Mouse (Mus musculus): ENCODE results near the gene Mymx. TPM values are rescaled to one million over a fixed set of nuclear protein-coding genes. Genes with fewer than 3 reads are reported as not detected.

Mymx gene
- polyA plus RNA-seq, 1 experiment from 2014 or later = not detected

- ATAC-seq (replicated peaks; ENCODE audit: low FRiP score, low TSS enrichment, low read depth) = no peak
- Histone ChIP-seq H3K9ac (ENCODE audit: low read length) (no peak overlapping the region), H3K9me3 (ENCODE audit: control insufficient read depth, low read length) (no peaks in the 10 kb centered on the region), H3K36me3 (ENCODE audit: control insufficient read depth, insufficient read depth, low read length) (no peaks in the 10 kb centered on the region), H3K4me2 (ENCODE audit: low read length) (no peak overlapping the region), H3K27ac (ENCODE audit: low read depth) (no peak overlapping the region), H3K4me3 (ENCODE audit: low read depth, low read length) (no peak overlapping the region), H3K4me1 (replicated peaks; ENCODE audit: control insufficient read depth, insufficient read depth, low read length) (peaks cover 16% of the 10 kb centered on the region; the same call in 1 of the 2 replicates), H3K27me3 (replicated peaks; ENCODE audit: control insufficient read depth, insufficient read depth, low read length) (no peaks in the 10 kb centered on the region)
- WGBS = 83% methylated on average over 6 of the region's 6 CpGs
- DNase-seq (ENCODE audit: low spot score) = no peak
These were observed 15.8 kb upstream of the Mymx start for GRCm38 (mm10) chr17:45617655-45618054.

DNA sequence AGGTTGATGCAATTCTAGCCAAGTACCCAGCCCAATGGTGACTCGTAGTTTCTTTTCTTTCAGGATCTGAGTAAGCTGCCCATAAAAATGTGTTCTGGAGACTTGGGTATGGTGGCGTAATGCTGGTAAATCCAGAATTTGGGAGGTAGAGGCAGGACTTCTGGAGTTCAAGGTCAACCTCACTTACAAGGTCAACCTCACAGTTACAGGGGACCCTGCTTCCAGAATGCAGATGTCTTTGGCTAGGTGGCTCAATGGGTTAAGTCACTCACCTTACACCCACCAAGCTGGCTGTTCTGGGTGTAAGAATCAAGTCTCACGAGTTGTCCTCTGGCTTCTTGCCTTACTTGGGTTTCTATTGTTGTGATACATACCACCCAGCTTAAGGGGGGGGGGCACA lies 14.8 kb upstream of the Mymx start:
- Histone ChIP-seq H3K9ac (ENCODE audit: low read length) (no peak overlapping the region), H3K4me2 (ENCODE audit: low read length) (no peak overlapping the region), H3K27me3 (replicated peaks; ENCODE audit: control insufficient read depth, insufficient read depth, low read length) (no peaks in the 10 kb centered on the region), H3K4me3 (ENCODE audit: low read depth, low read length) (no peak overlapping the region), H3K4me1 (replicated peaks; ENCODE audit: control insufficient read depth, insufficient read depth, low read length) (peaks cover 16% of the 10 kb centered on the region; the same call in 1 of the 2 replicates), H3K27ac (ENCODE audit: low read depth) (no peak overlapping the region), H3K36me3 (ENCODE audit: control insufficient read depth, insufficient read depth, low read length) (no peaks in the 10 kb centered on the region), H3K9me3 (ENCODE audit: control insufficient read depth, low read length) (no peaks in the 10 kb centered on the region)
- ATAC-seq (replicated peaks; ENCODE audit: low FRiP score, low TSS enrichment, low read depth) (no peak), DNase-seq (ENCODE audit: low spot score) (no peak)
- 76% methylated on average over 3 of the region's 3 CpGs for WGBS

GRCm38 (mm10) chr17:45616046-45616650 lies 14.2 kb upstream of the Mymx start:
- 61% methylated on average over 4 of the region's 4 CpGs for WGBS
- no peak for ATAC-seq (replicated peaks; ENCODE audit: low FRiP score, low TSS enrichment, low read depth)
- no peak overlapping the region for H3K4me2 ChIP-seq (ENCODE audit: low read length)

DNA sequence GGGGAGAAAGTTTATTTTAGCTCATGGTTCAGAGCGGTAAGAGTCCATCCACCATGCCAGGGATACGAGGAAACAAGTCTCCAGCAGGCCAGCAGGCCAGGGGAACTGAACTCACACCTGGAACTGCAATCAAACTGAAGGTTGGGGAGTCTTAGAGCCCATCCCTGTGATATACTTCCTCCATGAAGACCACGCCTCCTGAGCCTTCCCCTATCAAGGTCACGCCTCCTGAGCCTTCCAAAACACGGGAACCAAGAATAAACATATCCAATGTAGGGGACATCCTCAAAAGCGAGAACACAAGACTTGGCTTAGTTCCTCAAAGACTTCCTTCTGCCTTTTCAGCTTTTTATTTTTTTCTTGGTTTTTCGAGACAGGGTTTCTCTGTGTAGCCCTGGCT lies 11.0 kb upstream of the Mymx start:
- Histone ChIP-seq H3K27me3 (replicated peaks; ENCODE audit: control insufficient read depth, insufficient read depth, low read length) (no peaks in the 10 kb centered on the region), H3K9me3 (ENCODE audit: control insufficient read depth, low read length) (no peaks in the 10 kb centered on the region), H3K36me3 (ENCODE audit: control insufficient read depth, insufficient read depth, low read length) (no peaks in the 10 kb centered on the region), H3K27ac (ENCODE audit: low read depth) (no peak overlapping the region), H3K4me3 (ENCODE audit: low read depth, low read length) (no peak overlapping the region), H3K4me2 (ENCODE audit: low read length) (no peak overlapping the region), H3K4me1 (replicated peaks; ENCODE audit: control insufficient read depth, insufficient read depth, low read length) (no peaks in the 10 kb centered on the region), H3K9ac (ENCODE audit: low read length) (no peak overlapping the region)
- 81% methylated on average over 7 of the region's 7 CpGs for WGBS
- ATAC-seq (replicated peaks; ENCODE audit: low FRiP score, low TSS enrichment, low read depth) (no peak), DNase-seq (ENCODE audit: low spot score) (no peak)

More at GRCm38 (mm10) chr17:45616046-45616650, 14.2 kb upstream of the Mymx start:
- Histone ChIP-seq H3K36me3 (ENCODE audit: control insufficient read depth, insufficient read depth, low read length) (no peaks in the 10 kb centered on the region), H3K4me1 (replicated peaks; ENCODE audit: control insufficient read depth, insufficient read depth, low read length) (peaks cover 16% of the 10 kb centered on the region; the same call in 1 of the 2 replicates), H3K27me3 (replicated peaks; ENCODE audit: control insufficient read depth, insufficient read depth, low read length) (no peaks in the 10 kb centered on the region), H3K9ac (ENCODE audit: low read length) (no peak overlapping the region), H3K27ac (ENCODE audit: low read depth) (no peak overlapping the region), H3K9me3 (ENCODE audit: control insufficient read depth, low read length) (no peaks in the 10 kb centered on the region), H3K4me3 (ENCODE audit: low read depth, low read length) (no peak overlapping the region)
- DNase-seq (ENCODE audit: low spot score) = no peak

DNA sequence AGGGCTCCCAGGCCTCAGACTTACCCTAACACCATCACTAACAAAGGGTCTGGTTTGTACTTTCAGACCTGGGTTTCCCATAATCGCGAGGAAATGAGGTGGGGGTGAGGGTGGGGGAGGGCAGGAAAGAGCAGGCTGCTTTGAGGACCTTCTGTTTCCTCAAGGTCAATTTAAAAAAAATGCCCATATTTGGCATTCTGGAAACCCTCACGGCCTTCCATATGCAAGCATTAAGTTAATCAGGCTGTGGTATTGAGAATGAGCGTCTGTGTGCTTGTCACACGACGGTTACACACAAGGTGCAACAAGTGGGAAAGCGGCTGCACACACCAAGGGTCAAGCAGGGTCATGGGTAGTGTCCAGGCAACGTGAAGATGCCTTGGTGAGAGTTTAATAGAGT lies 10.1 kb upstream of the Mymx start:
- DNase-seq (ENCODE audit: low spot score) (no peak), ATAC-seq (replicated peaks; ENCODE audit: low FRiP score, low TSS enrichment, low read depth) (no peak)
- H3K36me3 ChIP-seq (ENCODE audit: control insufficient read depth, insufficient read depth, low read length) = no peaks in the 10 kb centered on the region

DNA sequence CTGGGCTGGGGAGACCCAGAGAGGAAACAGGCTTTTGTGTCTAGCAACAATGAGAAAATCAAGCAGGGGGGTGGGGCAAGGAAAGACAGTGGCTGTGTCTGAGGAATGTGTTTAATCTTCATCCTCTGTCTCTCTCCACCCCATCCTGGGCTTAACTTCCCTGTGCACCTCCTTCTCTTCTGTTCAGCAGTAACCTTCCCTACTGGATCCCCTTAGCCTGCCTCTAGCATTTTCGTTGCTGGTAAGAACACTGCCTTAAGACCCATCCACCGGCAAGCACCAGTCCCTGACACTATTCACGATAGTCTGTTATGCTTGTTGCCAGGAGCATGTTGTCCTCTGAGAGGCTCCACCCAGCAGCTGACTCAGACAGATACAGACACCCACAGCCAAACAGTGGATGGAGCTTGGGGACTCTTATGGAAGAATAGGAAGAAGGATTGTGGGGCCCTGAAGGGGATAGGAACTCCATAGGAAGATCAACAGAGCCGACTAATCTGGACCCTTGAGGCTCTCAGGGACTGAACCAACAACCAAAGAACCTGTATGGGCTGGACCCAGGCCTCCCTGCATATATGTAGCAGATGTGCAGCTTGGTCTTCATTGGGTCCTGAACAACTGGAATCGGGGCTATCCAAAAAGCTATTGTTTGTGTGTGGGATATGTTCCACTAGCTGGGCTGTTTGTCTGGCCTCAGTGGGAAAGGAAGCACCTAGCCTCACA lies 8.4 kb upstream of the Mymx start:
- Histone ChIP-seq H3K9ac (ENCODE audit: low read length) (no peak overlapping the region), H3K27me3 (replicated peaks; ENCODE audit: control insufficient read depth, insufficient read depth, low read length) (no peaks in the 10 kb centered on the region), H3K4me1 (replicated peaks; ENCODE audit: control insufficient read depth, insufficient read depth, low read length) (no peaks in the 10 kb centered on the region), H3K4me3 (ENCODE audit: low read depth, low read length) (no peak overlapping the region), H3K4me2 (ENCODE audit: low read length) (no peak overlapping the region), H3K36me3 (ENCODE audit: control insufficient read depth, insufficient read depth, low read length) (no peaks in the 10 kb centered on the region), H3K9me3 (ENCODE audit: control insufficient read depth, low read length) (no peaks in the 10 kb centered on the region), H3K27ac (ENCODE audit: low read depth) (no peak overlapping the region)
- DNase-seq (ENCODE audit: low spot score) (no peak), ATAC-seq (replicated peaks; ENCODE audit: low FRiP score, low TSS enrichment, low read depth) (no peak)
- 35% methylated on average over 5 of the region's 5 CpGs for WGBS

More for the DNA sequence above, 10.1 kb upstream of the Mymx start:
- H3K9ac ChIP-seq (ENCODE audit: low read length) = no peak overlapping the region
- H3K27ac ChIP-seq (ENCODE audit: low read depth) = no peak overlapping the region
- no peaks in the 10 kb centered on the region for H3K9me3 ChIP-seq (ENCODE audit: control insufficient read depth, low read length)
- WGBS = 64% methylated on average over 8 of the region's 8 CpGs
- no peaks in the 10 kb centered on the region for H3K27me3 ChIP-seq (replicated peaks; ENCODE audit: control insufficient read depth, insufficient read depth, low read length)
- no peak overlapping the region for H3K4me2 ChIP-seq (ENCODE audit: low read length)
- no peaks in the 10 kb centered on the region for H3K4me1 ChIP-seq (replicated peaks; ENCODE audit: control insufficient read depth, insufficient read depth, low read length)
- H3K4me3 ChIP-seq (ENCODE audit: low read depth, low read length) = no peak overlapping the region

DNA sequence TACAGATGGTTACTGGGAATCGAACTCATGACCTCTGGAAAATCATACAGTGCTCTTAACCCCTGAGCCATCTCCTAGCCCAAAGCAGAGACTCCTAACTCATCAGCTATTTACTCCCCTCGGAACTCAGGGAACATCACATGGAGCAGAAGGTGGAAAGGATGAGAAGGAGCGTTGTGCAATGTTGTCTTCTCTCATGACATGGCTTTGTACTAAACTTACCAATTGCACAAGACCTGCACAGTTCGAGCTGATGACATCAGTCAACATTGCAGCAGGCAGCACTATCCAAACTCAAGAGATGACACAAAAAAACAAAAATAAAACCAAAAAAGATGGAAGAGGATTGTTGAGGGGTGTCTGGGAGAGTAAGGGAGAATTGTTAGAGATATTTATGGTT lies 6.5 kb upstream of the Mymx start:
- no peak overlapping the region for H3K27ac ChIP-seq (ENCODE audit: low read depth)
- H3K4me2 ChIP-seq (ENCODE audit: low read length) = no peak overlapping the region
- H3K4me3 ChIP-seq (ENCODE audit: low read depth, low read length) = no peak overlapping the region
- 91% methylated on average over 4 of the region's 4 CpGs for WGBS
- H3K27me3 ChIP-seq (replicated peaks; ENCODE audit: control insufficient read depth, insufficient read depth, low read length) = no peaks in the 10 kb centered on the region
- no peaks in the 10 kb centered on the region for H3K9me3 ChIP-seq (ENCODE audit: control insufficient read depth, low read length)
- H3K36me3 ChIP-seq (ENCODE audit: control insufficient read depth, insufficient read depth, low read length) = no peaks in the 10 kb centered on the region
- no peak overlapping the region for H3K9ac ChIP-seq (ENCODE audit: low read length)
- ATAC-seq (replicated peaks; ENCODE audit: low FRiP score, low TSS enrichment, low read depth) (no peak), DNase-seq (ENCODE audit: low spot score) (no peak)
- H3K4me1 ChIP-seq (replicated peaks; ENCODE audit: control insufficient read depth, insufficient read depth, low read length) = no peaks in the 10 kb centered on the region

DNA sequence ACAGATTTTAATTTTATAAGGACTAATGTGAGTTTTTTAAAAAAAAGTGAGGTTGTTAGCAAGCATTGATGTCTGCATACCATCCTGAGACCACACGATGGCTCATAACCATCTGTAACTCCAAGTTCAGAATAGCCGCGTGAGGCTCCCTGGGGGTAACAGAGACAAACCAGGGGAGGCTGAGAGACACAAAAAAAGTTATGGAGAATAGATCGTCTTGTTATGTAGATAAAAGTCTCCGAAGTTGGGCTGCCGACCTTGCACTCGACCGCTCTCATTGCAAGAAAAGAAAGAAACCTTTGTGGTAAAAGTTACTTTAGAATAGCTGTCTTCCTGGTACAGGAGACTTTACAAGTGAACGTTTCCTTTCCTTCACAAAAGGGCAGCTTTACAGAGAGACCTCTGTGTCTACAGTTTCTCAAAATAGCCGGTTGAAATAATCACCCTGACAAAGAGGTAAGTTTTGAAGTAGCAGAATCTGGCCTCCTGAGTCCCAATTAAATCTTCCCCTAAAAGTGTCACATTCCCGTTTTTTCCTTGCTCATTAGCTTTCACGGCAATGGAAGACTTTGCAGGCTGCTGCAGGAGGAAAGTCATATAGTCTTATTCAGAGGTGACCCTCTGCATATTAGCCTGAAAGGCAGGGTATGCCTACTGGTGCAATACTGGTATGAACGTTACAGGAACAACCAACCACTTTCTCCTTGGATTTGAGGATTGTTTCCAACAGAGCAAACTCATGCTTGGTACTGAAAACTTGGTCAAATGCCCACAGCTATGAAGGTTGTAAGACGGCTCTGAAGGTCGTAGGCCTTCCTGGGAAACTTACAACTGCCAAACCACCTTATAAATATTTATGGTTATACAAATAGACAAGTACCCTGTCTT lies 5.3 kb upstream of the Mymx start:
- H3K9me3 ChIP-seq (ENCODE audit: control insufficient read depth, low read length) = no peaks in the 10 kb centered on the region
- ATAC-seq (replicated peaks; ENCODE audit: low FRiP score, low TSS enrichment, low read depth) = no peak

More for the DNA sequence above, 5.3 kb upstream of the Mymx start:
- DNase-seq (ENCODE audit: low spot score) = no peak
- Histone ChIP-seq H3K4me3 (ENCODE audit: low read depth, low read length) (no peak overlapping the region), H3K4me1 (replicated peaks; ENCODE audit: control insufficient read depth, insufficient read depth, low read length) (peaks cover 1% of the 10 kb centered on the region), H3K27me3 (replicated peaks; ENCODE audit: control insufficient read depth, insufficient read depth, low read length) (no peaks in the 10 kb centered on the region), H3K36me3 (ENCODE audit: control insufficient read depth, insufficient read depth, low read length) (no peaks in the 10 kb centered on the region), H3K4me2 (ENCODE audit: low read length) (no peak overlapping the region), H3K27ac (ENCODE audit: low read depth) (no peak overlapping the region), H3K9ac (ENCODE audit: low read length) (no peak overlapping the region)
- WGBS = 74% methylated on average over 15 of the region's 15 CpGs
